Mouse (Mus musculus) heart, embryonic 14.5 days (tissue): Measurements from ENCODE around the gene Fam71f2. TPM values are rescaled to one million over a fixed set of nuclear protein-coding genes. Genes with fewer than 3 reads are reported as not detected.

Experiments
- ATAC-seq: fragments of 200-750 bp; cut with Nextera tagmentation; 2 replicates; pipeline ENCODE4 v1.8.0; 2017; ENCODE audit warnings: low read depth, moderate TSS enrichment; ENCODE audit not compliant: insufficient number of reproducible peaks, insufficient read depth, low FRiP score
- H3K27ac ChIP-seq, 2 experiments: fragments of 200-500 bp in 1 of 2; fragments of 300-500 bp in 1 of 2; sonication (generic) in 1 of 2; replicated peaks in 1 of 2; 2 replicates each; pipeline ENCODE4 v1.5.1; 2012 to 2014; ENCODE audit warnings: low read depth in 2 of 2, low read length in 2 of 2, control low read depth in 1 of 2, mild to moderate bottlenecking in 1 of 2, mixed read lengths in 1 of 2; ENCODE audit not compliant: control insufficient read depth in 1 of 2, insufficient read depth in 1 of 2
- H3K27me3 ChIP-seq: fragments of 300-500 bp; sonication (generic); 2 replicates; pipeline ENCODE4 v1.6.1; 2014; ENCODE audit warnings: mild to moderate bottlenecking, low read length, control low read depth; ENCODE audit not compliant: control insufficient read depth, insufficient read depth
- H3K36me3 ChIP-seq: fragments of 300-500 bp; sonication (generic); 2 replicates; pipeline ENCODE4 v1.6.1; 2014; ENCODE audit warnings: mild to moderate bottlenecking, control low read depth, low read length, mixed read lengths; ENCODE audit not compliant: control insufficient read depth, insufficient read depth
- H3K4me1 ChIP-seq, 2 experiments: fragments of 200-500 bp in 1 of 2; fragments of 300-500 bp in 1 of 2; sonication (generic) in 1 of 2; 2 replicates each; pipeline ENCODE4 v1.6.1; 2012 to 2014; ENCODE audit warnings: low read length in 2 of 2, control low read depth in 1 of 2, mixed read lengths in 1 of 2; ENCODE audit not compliant: control insufficient read depth in 2 of 2, insufficient read depth in 2 of 2
- H3K4me2 ChIP-seq: fragments of 300-500 bp; sonication (generic); 2 replicates; pipeline ENCODE4 v1.6.1; 2014; ENCODE audit warnings: mild to moderate bottlenecking, low read length
- H3K4me3 ChIP-seq, 2 experiments: fragments of 200-500 bp in 1 of 2; fragments of 300-500 bp in 1 of 2; sonication (generic) in 1 of 2; 2 replicates each; pipeline ENCODE4 v1.5.1; 2012 to 2014; ENCODE audit warnings: low read length in 2 of 2, mild to moderate bottlenecking in 2 of 2, control low read depth in 1 of 2, low read depth in 1 of 2, moderate library complexity in 1 of 2; ENCODE audit not compliant: control insufficient read depth in 1 of 2, insufficient read depth in 1 of 2
- H3K9ac ChIP-seq: fragments of 300-500 bp; sonication (generic); 2 replicates; pipeline ENCODE4 v1.6.1; 2014; ENCODE audit warnings: mild to moderate bottlenecking, low read length
- H3K9me3 ChIP-seq: fragments of 300-500 bp; sonication (generic); 2 replicates; pipeline ENCODE4 v1.6.1; 2016; ENCODE audit warnings: low read length, control low read depth; ENCODE audit not compliant: control insufficient read depth
- WGBS: fragments of 180-500 bp; shearing (Covaris S2); extraction: QIAGEN DNeasy Blood & Tissue Kit; methylation state at CpG from one replicate; pipeline ENCODE4 v1.1.7; 2014; 5-methylcytosine and 5-hydroxymethylcytosine counted together
- polyA plus RNA-seq: library from polyadenylated mRNA; unstranded; fragments of >200 nt; fragmentation: Nextera tagmentation; extraction: Ambion mirVana; gene quantifications from 2 replicates; pipeline ENCODE4 v1.2.1, GENCODE M21; 2014

The Fam71f2 gene
- polyA plus RNA-seq, 1 experiment from 2014 or later: 0.20 TPM

- whole genome bisulfite sequencing: 60% methylated on average over 6 of the region's 6 CpGs
- no peak for ATAC-seq
Measured at GRCm38 (mm10) chr6:29263650-29264455, 15.5 kb upstream of the Fam71f2 start.

GRCm38 (mm10) chr6:29264456-29264781 lies 15.0 kb upstream of the Fam71f2 start:
- ATAC-seq: no peak
- Histone ChIP-seq H3K27me3 (no peaks in the 10 kb centered on the region), H3K9ac (no peak overlapping the region), H3K4me1 (no peaks in the 10 kb centered on the region), H3K36me3 (no peaks in the 10 kb centered on the region), H3K9me3 (no peaks in the 10 kb centered on the region), H3K4me3 (no peak overlapping the region), H3K27ac (no peak overlapping the region), H3K4me2 (no peak overlapping the region)
- 69% methylated on average over 3 of the region's 3 CpGs for WGBS

More at GRCm38 (mm10) chr6:29263650-29264455, 15.5 kb upstream of the Fam71f2 start:
- H3K9ac ChIP-seq: no peak overlapping the region
- no peaks in the 10 kb centered on the region for H3K36me3 ChIP-seq
- no peaks in the 10 kb centered on the region for H3K4me1 ChIP-seq
- H3K27ac ChIP-seq: no peak overlapping the region
- no peak overlapping the region for H3K4me3 ChIP-seq
- H3K9me3 ChIP-seq: no peaks in the 10 kb centered on the region
- H3K27me3 ChIP-seq: no peaks in the 10 kb centered on the region
- no peak overlapping the region for H3K4me2 ChIP-seq

- peaks cover 6 to 7% of the 10 kb centered on the region in 2 experiments; a peak in 3 of 4 replicates for H3K4me1 ChIP-seq
- H3K36me3 ChIP-seq: no peaks in the 10 kb centered on the region
- H3K4me3 ChIP-seq: no peak overlapping the region
- H3K27ac ChIP-seq: no peak overlapping the region
- H3K27me3 ChIP-seq: no peaks in the 10 kb centered on the region
- ATAC-seq: no peak
- no peak overlapping the region for H3K4me2 ChIP-seq
- WGBS: 63% methylated on average over 4 of the region's 4 CpGs
- no peaks in the 10 kb centered on the region for H3K9me3 ChIP-seq
- H3K9ac ChIP-seq: no peak overlapping the region
Measured at GRCm38 (mm10) chr6:29266936-29267335, 12.5 kb upstream of the Fam71f2 start.

GRCm38 (mm10) chr6:29269006-29269668 lies 10.3 kb upstream of the Fam71f2 start:
- peaks cover 9 to 13% of the 10 kb centered on the region in 2 experiments for H3K4me1 ChIP-seq
- H3K27ac ChIP-seq: no peak overlapping the region
- no peak overlapping the region for H3K4me3 ChIP-seq
- H3K4me2 ChIP-seq: no peak overlapping the region
- H3K27me3 ChIP-seq: no peaks in the 10 kb centered on the region
- WGBS: 64% methylated on average over 6 of the region's 6 CpGs
- no peak overlapping the region for H3K9ac ChIP-seq
- no peaks in the 10 kb centered on the region for H3K36me3 ChIP-seq
- ATAC-seq: no peak
- no peaks in the 10 kb centered on the region for H3K9me3 ChIP-seq

- Histone ChIP-seq H3K27me3 (no peaks in the 10 kb centered on the region), H3K4me1 (peaks cover 9 to 13% of the 10 kb centered on the region in 2 experiments), H3K9ac (no peak overlapping the region), H3K27ac (0 out of 4 replicates have a peak overlapping the region, but pooled peaks of 1 of the 2 experiments have one; percentile 17), H3K36me3 (peaks cover 16% of the 10 kb centered on the region), H3K4me2 (peak overlapping the region; percentile 52), H3K4me3 (no peak overlapping the region), H3K9me3 (no peaks in the 10 kb centered on the region)
- no peak for ATAC-seq
- 4% methylated on average over 8 of the region's 8 CpGs for WGBS
Measured at GRCm38 (mm10) chr6:29270961-29271360, 8.4 kb upstream of the Fam71f2 start.

- WGBS: under 1% methylated on average over 46 of the region's 46 CpGs
- ATAC-seq: peak; percentile 96
- peak within 1 kb of the TSS; percentile 81 for H3K9ac ChIP-seq
- H3K4me2 ChIP-seq: peak within 1 kb of the TSS; percentile 67
- no peaks in the 10 kb centered on the region for H3K27me3 ChIP-seq
- H3K4me3 ChIP-seq: peak within 1 kb of the TSS; percentile 65 to 68
- H3K9me3 ChIP-seq: no peaks in the 10 kb centered on the region
- H3K4me1 ChIP-seq: peaks cover 9 to 13% of the 10 kb centered on the region in 2 experiments
- peaks cover 17% of the 10 kb centered on the region for H3K36me3 ChIP-seq
- peak within 1 kb of the TSS; percentile 79 to 89 for H3K27ac ChIP-seq
Measured at GRCm38 (mm10) chr6:29272312-29273072, 6.9 kb upstream of the Fam71f2 start, which contains the start of gene Hilpda. Hilpda (plus strand) TSS chr6:29272488.

- H3K4me1 ChIP-seq: peaks cover 2 to 15% of the 10 kb centered on the region in 2 experiments; a peak in 2 of 4 replicates
- H3K36me3 ChIP-seq: peaks cover 17% of the 10 kb centered on the region
- no peaks in the 10 kb centered on the region for H3K27me3 ChIP-seq
- H3K9ac ChIP-seq: no peak overlapping the region
- no peak overlapping the region for H3K27ac ChIP-seq
- no peak overlapping the region for H3K4me2 ChIP-seq
- no peaks in the 10 kb centered on the region for H3K9me3 ChIP-seq
- no peak overlapping the region for H3K4me3 ChIP-seq
- WGBS: 93% methylated on average over 5 of the region's 5 CpGs
- no peak for ATAC-seq
Measured at GRCm38 (mm10) chr6:29276746-29277145, 2.6 kb upstream of the Fam71f2 start.
